8 mouse cellular contexts compared by ENCODE assay signal in genomic region chr9:83834748-83835313, GRCm38 (mm10). TPM values are rescaled to one million over a fixed set of nuclear protein-coding genes. Genes with fewer than 3 reads are reported as not detected.
A peak's percentile ranks its signal among the peaks of the same experiment; 100 is the strongest.
DNase-seq lines count a peak whose midpoint lies in the region; ATAC-seq and TF ChIP-seq lines count a peak whose summit lies in the region.

No protein-coding gene starts in this region.

- WGBS in kidney, embryonic 14.5 days, result 2% methylated on average over 27 of the region's 27 CpGs
- WGBS in hindbrain, embryonic 16.5 days, result 2% methylated on average over 27 of the region's 27 CpGs
- WGBS in midbrain, postnatal 0 days, result 1% methylated on average over 23 of the region's 27 CpGs

- ATAC-seq in kidney, embryonic 14.5 days (ENCODE audit: low FRiP score, low TSS enrichment), result no peak; the same call in 1 of the 2 replicates
- ATAC-seq in hindbrain, embryonic 16.5 days, result peak; percentile 82
- ATAC-seq in midbrain, postnatal 0 days (ENCODE audit: low FRiP score), result no peak; the same call in 1 of the 2 replicates
- ATAC-seq in activated CD4-positive, CD25-positive, alpha-beta regulatory T cell, adult 4 months, result no peak

- no peaks in the 10 kb centered on the region for H3K27me3 ChIP-seq in kidney, embryonic 14.5 days (ENCODE audit: control insufficient read depth, insufficient read depth, low read length)
- no peaks in the 10 kb centered on the region for H3K27me3 ChIP-seq in hindbrain, embryonic 16.5 days (replicated peaks; ENCODE audit: control insufficient read depth, insufficient read depth, low read length)
- H3K27me3 ChIP-seq in midbrain, postnatal 0 days (ENCODE audit: insufficient read depth, low read length), result no peaks in the 10 kb centered on the region

- peaks cover 4% of the 10 kb centered on the region; the same call in 1 of the 2 replicates for H3K36me3 ChIP-seq in kidney, embryonic 14.5 days (ENCODE audit: control insufficient read depth, insufficient read depth, low read length)
- H3K36me3 ChIP-seq in hindbrain, embryonic 16.5 days (ENCODE audit: control insufficient read depth, insufficient read depth, low read length), result no peaks in the 10 kb centered on the region
- no peaks in the 10 kb centered on the region for H3K36me3 ChIP-seq in midbrain, postnatal 0 days (ENCODE audit: insufficient read depth, low read length)

- no peak for TF ChIP-seq POLR2A in cortical plate, adult 2 months (IDR thresholded peaks at IDR 0.05; ENCODE audit: extremely low read depth, insufficient read depth, low read length)

- peak overlapping the region; percentile 84 for H3K9ac ChIP-seq in kidney, embryonic 14.5 days (ENCODE audit: low read depth, low read length)
- peak overlapping the region; percentile 61 for H3K9ac ChIP-seq in hindbrain, embryonic 16.5 days (ENCODE audit: low read depth, low read length)
- no peak overlapping the region; the same call in 1 of the 2 replicates for H3K9ac ChIP-seq in midbrain, postnatal 0 days (replicated peaks; ENCODE audit: low read length, poor library complexity, severe bottlenecking)

- H3K4me1 ChIP-seq in kidney, embryonic 14.5 days (ENCODE audit: control insufficient read depth, insufficient read depth, low read length), result peaks cover 5% of the 10 kb centered on the region
- H3K4me1 ChIP-seq in cortical plate, adult 2 months (ENCODE audit: control insufficient read depth, insufficient read depth, low read length), result no peaks in the 10 kb centered on the region
- H3K4me1 ChIP-seq in hindbrain, embryonic 16.5 days (ENCODE audit: control insufficient read depth, insufficient read depth, low read depth, low read length), result peaks cover 5% of the 10 kb centered on the region
- peaks cover 4% of the 10 kb centered on the region for H3K4me1 ChIP-seq in midbrain, postnatal 0 days (ENCODE audit: insufficient read depth, low read length)

- no peak for TF ChIP-seq CTCF in cortical plate, adult 2 months (IDR thresholded peaks at IDR 0.05; ENCODE audit: extremely low read depth, insufficient read depth, low read length)
- no peak for TF ChIP-seq CTCF in midbrain, postnatal 0 days (IDR thresholded peaks at IDR 0.05)

- H3K9me3 ChIP-seq in kidney, embryonic 14.5 days (ENCODE audit: control insufficient read depth, low read length), result no peaks in the 10 kb centered on the region
- H3K9me3 ChIP-seq in hindbrain, embryonic 16.5 days (ENCODE audit: control insufficient read depth, low read length), result no peaks in the 10 kb centered on the region
- no peaks in the 10 kb centered on the region for H3K9me3 ChIP-seq in midbrain, postnatal 0 days (ENCODE audit: low read length)

- no peak overlapping the region for H3K27ac ChIP-seq in kidney, embryonic 14.5 days (ENCODE audit: low read depth, low read length)
- H3K27ac ChIP-seq in cortical plate, adult 2 months (ENCODE audit: insufficient read depth, low read length), result no peak overlapping the region
- no peak overlapping the region for H3K27ac ChIP-seq in hindbrain, embryonic 16.5 days (ENCODE audit: low read depth, low read length)
- H3K27ac ChIP-seq in midbrain, postnatal 0 days (ENCODE audit: low read depth, low read length), result no peak overlapping the region; the same call in 1 of the 2 replicates

- H3K4me2 ChIP-seq in kidney, embryonic 14.5 days (replicated peaks; ENCODE audit: low read depth, low read length), result peak overlapping the region; percentile 67
- H3K4me2 ChIP-seq in hindbrain, embryonic 16.5 days (ENCODE audit: low read length), result peak overlapping the region; percentile 81
- peak overlapping the region; percentile 99 for H3K4me2 ChIP-seq in midbrain, postnatal 0 days (ENCODE audit: low read depth, low read length, poor library complexity, severe bottlenecking)

- no peak for DNase-seq in kidney, postnatal 4 days
- DNase-seq in midbrain, postnatal 0 days (ENCODE audit: low spot score), result no peak
- DNase-seq in left cerebral cortex, adult 18-20 months (ENCODE audit: low spot score in 2 of 2), result no peak
- DNase-seq in frontal cortex, adult 2 months (ENCODE audit: extremely low spot score in 1 of 2, low spot score in 1 of 2), result no peak

- H3K4me3 ChIP-seq in kidney, embryonic 14.5 days (ENCODE audit: low read length), result peak overlapping the region; percentile 97
- H3K4me3 ChIP-seq in cortical plate, adult 2 months (ENCODE audit: insufficient read depth, low read length), result peak overlapping the region; percentile 67
- H3K4me3 ChIP-seq in hindbrain, embryonic 16.5 days (ENCODE audit: low read length), result peak overlapping the region; percentile 54
- peak overlapping the region; percentile 66 for H3K4me3 ChIP-seq in midbrain, postnatal 0 days (ENCODE audit: low read depth, low read length)

RNA-seq across cellular contexts. Expression of gene Ttk, which starts 0.3 kb away (rescaled TPM):
- polyA plus RNA-seq in kidney, embryonic 14.5 days (2014; fragmentation: Nextera tagmentation; extraction: Ambion mirVana), result 29.2 and 37.0 TPM in 2 replicates
- 0.34 and 0.35 TPM in 2 replicates for polyA plus RNA-seq in cortical plate, adult 2 months (2012; rRNA removed)
- polyA plus RNA-seq in hindbrain, embryonic 16.5 days (2015; fragmentation: Nextera tagmentation; extraction: Ambion mirVana), result 4.9 and 6.9 TPM in 2 replicates
- 1.3 and 2.1 TPM in 2 replicates for total RNA-seq in midbrain, postnatal 0 days (2014; rRNA removed)
- 1.5 and 1.8 TPM in 2 replicates for polyA plus RNA-seq in midbrain, postnatal 0 days (2015; fragmentation: Nextera tagmentation; extraction: Ambion mirVana)
- 1 to 10 TPM; 3.9 to 7.3 TPM for polyA plus RNA-seq in activated CD4-positive, CD25-positive, alpha-beta regulatory T cell, adult 4 months (2017; shearing (Covaris generic))
- under 1 TPM; 0.21 to 0.30 TPM for total RNA-seq in left cerebral cortex, adult 18-20 months (2021)
- 0.23 and 0.48 TPM in 2 replicates for polyA plus RNA-seq in frontal cortex, adult 2 months (2012; rRNA removed)

RNA-seq across cellular contexts. Expression of gene Elovl4, which starts 28.8 kb away (rescaled TPM):
- 5.7 and 8.7 TPM in 2 replicates for polyA plus RNA-seq in kidney, embryonic 14.5 days (2014; fragmentation: Nextera tagmentation; extraction: Ambion mirVana)
- 32.0 and 34.6 TPM in 2 replicates for polyA plus RNA-seq in cortical plate, adult 2 months (2012; rRNA removed)
- polyA plus RNA-seq in hindbrain, embryonic 16.5 days (2015; fragmentation: Nextera tagmentation; extraction: Ambion mirVana), result 124 and 140 TPM in 2 replicates
- 86.0 and 104 TPM in 2 replicates for total RNA-seq in midbrain, postnatal 0 days (2014; rRNA removed)
- 155 and 159 TPM in 2 replicates for polyA plus RNA-seq in midbrain, postnatal 0 days (2015; fragmentation: Nextera tagmentation; extraction: Ambion mirVana)
- polyA plus RNA-seq in activated CD4-positive, CD25-positive, alpha-beta regulatory T cell, adult 4 months (2017; shearing (Covaris generic)), result not detected
- 10 to 100 TPM; 63.7 to 68.1 TPM for total RNA-seq in left cerebral cortex, adult 18-20 months (2021)
- polyA plus RNA-seq in frontal cortex, adult 2 months (2012; rRNA removed), result 35.2 and 39.7 TPM in 2 replicates
